Mouse (Mus musculus) common myeloid progenitor, adult 5-6 weeks (primary cell): ENCODE data around the gene Trappc2. TPM values are rescaled to one million over a fixed set of nuclear protein-coding genes. Genes with fewer than 3 reads are reported as not detected.

Experiments
- ATAC-seq: replicated peaks from 2 replicates; pipeline ENCODE4 v1.8.0; 2016; ENCODE audit warnings: low read depth, mild to moderate bottlenecking, moderate TSS enrichment, inconsistent platforms; ENCODE audit not compliant: poor library complexity, severe bottlenecking
- total RNA-seq: library from RNA; stranded (forward); fragments of 200-1000, 187-1606 nt; gene quantifications from 2 replicates; pipeline ENCODE4 v1.2.3, GENCODE M21; 2017

Gene Trappc2
- 7.9 and 13.0 TPM in 2 replicates for total RNA-seq

DNA sequence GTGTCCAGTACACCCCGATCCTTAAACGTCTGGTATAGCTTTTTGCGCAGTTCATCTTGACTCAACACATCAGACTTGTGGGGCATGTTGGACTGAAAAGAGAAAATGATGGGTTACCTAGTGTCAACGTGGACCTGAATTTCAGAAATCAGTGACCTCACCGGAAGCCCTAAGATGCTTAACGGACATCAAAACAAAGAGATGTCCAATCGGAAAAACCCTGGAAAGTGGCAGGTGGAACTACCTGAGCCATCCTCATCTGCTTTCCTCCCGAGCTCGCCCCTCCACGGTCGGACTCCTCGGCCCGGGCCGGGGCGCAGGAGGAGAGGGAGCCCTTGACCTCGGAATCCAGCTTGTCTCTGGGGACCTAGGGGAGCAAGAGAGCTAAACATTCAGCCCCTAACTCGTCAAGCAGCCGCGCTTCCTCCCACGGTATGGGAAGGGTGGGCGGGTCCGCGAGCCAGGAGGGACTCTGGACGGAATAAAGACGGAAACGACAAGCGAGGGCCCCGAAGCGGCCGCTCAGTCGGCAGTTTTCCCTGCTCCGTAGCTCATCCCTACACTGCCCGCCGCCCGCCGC, at the start of gene Trappc2:
Gene Trappc2, plus strand, starts transcription at position 539 of the 580 bp plus-strand sequence.
- ATAC-seq, result peak; percentile 27

DNA sequence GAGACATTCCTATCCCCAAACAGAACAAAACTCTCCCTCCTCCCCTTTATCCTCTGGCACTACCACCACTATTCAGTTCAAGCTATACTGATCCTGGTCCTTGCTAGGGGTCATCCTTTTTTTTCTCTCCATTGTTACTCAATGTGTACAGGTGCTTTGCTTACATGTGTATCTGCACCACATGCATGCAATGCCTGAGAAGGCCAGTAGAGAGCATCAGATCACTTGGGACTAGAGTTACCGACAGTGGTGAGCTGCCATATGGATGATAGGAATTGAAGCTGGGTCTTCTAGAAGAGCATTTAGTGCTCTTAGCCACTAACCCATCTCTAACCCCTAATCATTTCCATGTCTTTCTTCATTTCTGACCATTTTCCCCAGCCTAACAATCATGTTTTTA, 46.6 kb upstream of the Trappc2 start:
- ATAC-seq, result no peak

DNA sequence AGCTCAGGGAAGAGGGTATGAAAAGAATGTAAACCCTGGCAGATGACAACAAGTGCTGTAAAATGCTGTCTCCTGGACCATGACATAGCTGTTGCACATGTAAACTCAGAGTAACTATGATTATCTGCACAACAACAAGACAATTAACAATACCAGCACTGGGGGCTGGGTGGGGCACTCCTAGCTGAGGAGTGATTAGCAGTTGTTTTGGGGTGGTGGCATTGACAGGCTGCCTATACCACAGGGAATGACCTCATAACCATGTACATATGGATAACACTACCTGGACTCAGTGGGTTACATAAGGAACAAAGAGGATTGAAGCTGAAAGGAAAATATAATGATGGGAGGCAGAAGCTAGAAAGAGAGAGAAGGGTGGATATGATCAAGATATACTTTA, 32.5 kb upstream of the Trappc2 start:
- ATAC-seq, result no peak

DNA sequence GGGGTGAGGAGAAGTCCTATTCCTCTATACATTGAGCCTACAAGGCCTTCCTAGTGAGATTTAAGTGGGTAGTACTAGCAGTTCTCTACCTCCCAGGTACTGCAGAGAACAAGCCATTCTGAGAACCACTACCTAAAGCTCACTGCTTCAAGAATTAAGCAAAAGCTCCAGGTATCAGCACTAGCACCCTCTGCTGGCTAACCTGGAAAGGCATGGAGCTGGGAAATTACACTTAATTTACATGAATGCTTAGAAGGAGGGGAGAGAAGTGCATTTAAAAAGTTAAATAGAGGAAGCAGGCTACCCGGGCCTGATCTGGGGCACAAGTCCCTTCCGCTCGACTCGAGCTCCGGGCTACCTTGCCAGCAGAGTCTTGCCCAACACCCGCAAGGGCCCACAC, 24.2 kb upstream of the Trappc2 start:
- peak; percentile 86 for ATAC-seq

DNA sequence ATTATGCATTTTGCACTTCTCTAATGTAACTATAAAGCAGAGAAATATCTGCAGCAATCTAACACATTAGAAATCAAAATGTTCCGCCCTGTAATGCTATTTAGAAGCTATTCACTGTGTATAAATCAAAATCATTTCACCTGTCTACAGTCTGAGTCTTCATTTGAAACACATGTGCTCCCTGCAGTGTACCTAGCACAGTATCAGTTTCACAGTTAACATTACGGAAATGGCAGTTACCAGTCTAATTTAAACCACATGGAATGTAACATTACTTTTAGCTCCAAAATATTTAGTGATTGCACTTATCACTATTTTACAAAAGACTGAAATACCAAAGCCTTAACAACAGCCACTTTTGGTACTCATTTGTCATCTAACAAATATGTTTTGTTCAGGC, 5.6 kb upstream of the Trappc2 start:
- no peak for ATAC-seq

DNA sequence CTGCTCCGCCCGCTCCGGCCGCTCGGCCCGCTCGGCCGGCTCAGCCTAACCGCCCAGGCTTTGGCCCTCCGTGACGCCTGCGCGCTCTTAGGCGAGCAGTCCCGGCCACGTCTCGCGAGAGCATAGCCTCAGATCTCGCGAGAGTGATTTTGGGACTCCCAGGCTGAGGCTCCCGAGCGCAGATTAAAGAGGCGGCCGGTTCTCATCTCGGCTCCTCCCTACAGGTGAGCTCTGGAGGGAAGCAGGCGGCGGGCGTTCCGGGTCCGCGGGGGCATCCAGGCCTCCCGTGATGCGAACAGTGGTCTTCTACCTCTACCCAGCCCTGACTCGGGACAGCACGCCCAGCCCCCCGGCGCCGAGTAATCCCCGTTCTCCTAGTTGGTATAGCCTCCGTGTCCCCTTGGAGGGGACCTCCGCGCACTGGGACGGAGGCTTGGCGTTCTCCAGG, 266 bp downstream of the Trappc2 start, which contains the start of gene Ofd1:
Gene Ofd1, minus strand, starts transcription at position 89 of the 448 bp plus-strand sequence.
- peak; percentile 86 for ATAC-seq

DNA sequence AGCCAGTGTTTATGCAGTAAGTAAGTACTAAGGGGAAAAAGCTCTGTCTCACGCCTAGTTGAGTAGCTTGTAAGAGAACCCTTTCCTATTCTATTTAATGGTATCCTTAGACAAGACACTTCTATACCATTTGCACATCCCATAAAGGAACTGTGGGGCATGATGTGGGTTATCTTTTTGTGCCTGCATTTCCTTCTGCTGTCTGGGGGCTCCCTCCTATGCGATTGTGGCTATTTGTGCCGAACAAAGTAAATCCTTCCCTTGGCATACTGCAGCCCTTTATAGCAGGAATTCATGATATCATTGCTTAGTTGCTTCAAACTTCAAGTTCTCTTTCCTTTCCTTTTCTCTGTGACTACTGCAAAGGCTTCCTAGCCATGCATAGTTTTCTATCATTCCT, 4.2 kb downstream of the Trappc2 start:
- ATAC-seq, result peak; percentile 52

DNA sequence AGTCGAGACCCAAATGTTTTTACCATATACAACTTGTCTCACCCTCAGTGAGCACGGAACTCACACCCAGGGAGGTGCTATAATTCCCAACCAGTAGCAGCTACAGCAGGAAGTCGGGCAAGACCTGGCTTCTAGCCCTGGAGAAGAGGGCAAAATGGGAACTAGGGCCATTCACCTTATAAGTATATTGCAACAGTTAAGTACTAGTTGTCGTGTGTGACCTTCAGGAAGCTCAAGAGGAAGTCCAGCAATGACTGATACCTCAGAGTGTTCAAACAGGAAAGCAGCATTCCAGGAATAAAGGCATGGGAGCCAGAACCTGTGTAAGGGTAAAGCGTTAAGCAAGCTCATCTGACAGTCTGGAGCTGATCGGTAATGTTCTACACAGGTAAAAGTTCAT, 13.2 kb downstream of the Trappc2 start:
- ATAC-seq, result no peak

DNA sequence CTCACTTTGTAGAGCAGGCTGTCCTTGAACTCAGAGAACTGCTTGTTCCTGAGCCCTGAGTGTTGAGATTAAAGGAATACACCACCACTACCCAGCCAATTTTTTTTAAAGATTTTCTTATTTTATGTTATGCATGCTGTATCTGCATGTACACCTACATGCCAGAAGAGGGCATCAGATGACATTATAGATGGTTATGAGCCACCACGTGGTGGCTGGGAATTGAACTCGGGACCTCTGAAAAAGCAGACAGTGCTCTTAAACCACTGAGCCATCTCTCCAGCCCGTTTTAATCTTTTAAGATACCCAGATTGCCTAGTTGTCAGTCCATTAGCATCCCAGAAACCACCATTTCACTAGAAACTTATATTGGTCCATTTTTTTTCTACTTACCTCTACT, 14.0 kb downstream of the Trappc2 start:
- no peak for ATAC-seq

DNA sequence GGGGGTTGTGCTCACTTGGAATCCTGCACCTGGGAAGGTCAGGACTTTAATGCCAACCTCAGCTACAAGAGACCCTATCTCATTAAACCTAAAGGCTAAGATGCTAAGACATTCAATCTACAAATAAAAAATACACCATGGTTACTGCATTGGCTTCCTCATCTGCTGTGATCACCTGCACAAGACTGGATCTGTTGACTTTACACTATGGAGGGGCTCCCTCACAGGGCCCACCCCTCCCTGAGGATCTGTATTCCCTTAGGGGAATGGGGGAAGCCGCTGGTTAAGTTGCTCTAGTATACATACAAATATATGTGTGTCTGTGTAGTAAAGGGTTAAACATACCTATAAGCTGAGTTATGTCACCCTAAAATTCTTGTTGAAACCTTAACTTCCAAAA, 15.2 kb downstream of the Trappc2 start:
- ATAC-seq, result no peak

DNA sequence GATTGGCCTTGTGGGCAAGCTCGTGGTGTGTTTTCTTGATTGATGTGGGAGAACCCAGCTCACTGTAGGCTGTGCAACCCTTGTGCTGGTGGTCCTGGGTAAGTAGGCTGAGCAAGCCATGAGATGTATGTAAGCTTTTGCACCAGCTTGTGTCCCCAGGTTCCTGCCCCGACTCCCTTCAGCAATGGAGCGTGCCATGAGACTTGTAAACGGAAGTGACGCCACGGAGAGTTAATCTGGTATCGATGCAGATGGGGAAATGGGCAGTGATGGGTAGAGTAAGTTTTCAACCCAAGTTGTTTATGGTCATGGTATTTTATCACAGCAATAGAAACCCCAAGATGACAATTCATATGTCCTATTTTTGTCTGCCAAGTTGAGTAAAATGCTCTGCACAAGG, 27.9 kb downstream of the Trappc2 start:
- ATAC-seq, result 0 out of 2 replicates have a peak, but pooled peaks have one; percentile 15

DNA sequence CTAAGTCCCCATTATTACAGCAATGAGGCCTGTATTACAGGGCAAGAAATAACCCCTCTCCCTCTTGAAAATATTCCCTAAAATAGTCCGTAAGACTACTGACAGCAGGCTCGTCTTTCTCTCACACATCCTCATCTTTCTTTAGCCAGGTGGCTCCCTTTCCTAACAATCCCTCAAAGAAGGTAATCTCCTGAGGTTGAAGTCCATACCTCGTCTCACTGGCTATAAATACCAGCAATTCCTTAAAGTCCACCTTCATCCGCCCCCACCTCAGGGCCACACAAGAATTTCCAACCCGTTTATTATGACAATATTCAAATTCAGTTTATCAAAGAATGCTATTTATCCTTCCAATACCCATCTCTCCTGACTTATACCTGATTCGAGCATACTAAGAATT, 32.2 kb downstream of the Trappc2 start:
- no peak for ATAC-seq

DNA sequence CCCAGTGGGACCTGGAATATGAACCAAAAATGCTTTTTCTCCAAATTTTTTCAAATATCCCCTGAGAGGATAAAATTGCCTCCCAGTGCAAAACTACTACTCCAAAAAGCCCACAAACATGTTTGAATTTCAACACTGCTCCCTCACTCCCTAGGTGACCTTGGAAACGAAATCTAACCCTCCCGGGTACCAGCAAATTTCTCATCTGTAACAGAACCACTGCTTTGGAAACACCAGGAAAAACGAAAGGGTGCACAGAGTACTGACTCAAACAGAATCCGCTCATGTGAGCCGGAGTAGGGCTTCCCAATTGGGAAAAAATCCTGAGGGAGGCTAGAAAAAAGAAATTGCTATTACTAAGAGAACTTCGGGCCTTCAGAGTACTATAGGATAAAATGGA, 37.0 kb downstream of the Trappc2 start:
- ATAC-seq, result no peak

DNA sequence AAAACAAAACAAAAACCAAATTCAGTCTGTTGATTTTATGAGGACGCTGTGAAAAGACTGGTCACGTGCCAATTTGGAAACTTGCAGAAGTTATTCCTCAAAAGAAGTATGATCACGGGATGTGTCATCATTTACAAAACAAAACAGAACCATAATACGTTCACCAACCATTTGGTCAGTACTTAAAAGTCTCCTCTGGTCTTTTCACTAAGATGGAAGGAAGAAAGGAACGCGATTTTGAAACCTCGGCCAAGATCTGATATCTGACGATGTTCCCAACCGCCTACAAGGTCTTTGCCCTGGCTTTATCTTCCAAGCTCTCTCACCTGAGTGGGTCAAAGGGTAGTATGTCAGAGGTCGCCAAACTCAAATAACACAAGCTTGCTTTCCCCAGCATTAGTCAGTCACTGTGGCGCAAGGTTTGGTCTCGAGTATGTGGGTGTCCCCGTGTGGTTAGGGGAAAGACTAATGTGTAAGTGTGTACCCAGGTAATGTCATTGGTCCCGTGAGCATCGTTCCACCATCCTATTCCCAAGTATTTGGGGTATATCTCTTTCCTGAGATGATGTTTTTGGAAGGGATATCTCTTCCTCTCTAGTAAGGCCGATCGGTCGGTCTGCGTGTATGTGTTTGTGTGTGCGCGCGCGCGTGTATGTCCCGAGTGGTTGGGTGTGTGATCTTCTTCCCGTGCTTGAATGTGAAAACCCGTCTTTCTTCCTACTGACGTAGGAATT, 38.4 kb downstream of the Trappc2 start:
- peak; percentile 19 for ATAC-seq

DNA sequence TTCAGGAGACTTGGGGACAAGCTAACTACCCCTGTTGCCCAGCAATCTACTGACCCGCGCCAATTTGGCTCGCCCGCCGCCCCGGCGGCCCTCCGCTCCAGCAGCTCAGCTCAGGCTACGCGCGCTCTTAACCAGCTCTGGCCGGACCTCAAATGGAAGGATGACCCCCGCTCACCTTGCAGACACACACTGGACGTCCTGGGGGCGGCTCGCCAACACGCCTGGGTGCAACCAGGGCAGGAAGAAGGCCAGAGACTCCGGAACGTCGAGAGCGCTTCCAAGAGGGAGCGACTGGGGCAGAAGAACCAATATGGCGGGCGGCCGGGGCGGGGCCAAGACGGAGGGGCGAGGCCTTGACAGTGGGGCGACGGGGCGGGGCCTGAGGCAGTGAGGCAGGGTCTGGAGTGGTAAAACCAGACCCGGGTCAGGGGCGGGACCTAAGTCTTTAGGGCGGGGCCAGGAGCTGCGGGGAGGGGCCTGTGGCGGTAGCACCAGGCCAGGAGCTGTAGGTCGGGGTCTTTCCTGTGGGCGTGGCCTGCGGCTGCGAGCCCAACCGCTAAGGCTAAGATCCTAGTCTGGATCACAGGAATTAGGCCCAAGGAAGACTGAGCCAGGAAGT, 39.1 kb downstream of the Trappc2 start, which contains the start of gene Rab9:
Gene Rab9, minus strand, starts transcription at position 503 of the 619 bp plus-strand sequence.
- peak; percentile 98 for ATAC-seq

DNA sequence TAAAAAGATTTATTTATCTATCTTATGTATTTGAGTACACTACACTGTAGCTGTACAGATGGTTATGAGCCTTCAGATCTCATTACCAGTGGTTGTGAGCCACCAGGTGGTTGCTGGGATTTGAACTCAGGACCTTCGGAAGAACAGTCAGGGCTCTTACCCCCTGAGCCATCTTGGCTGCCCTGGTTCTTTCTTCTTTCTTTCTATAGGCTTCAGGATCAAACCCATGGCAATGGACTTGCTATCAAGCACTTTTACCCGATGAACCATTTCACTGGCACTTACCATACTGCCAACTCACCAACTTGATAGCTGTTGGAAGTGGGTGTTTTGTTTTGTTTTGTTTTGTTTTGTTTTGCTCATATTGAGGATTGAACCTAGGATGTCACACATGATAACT, 54.7 kb downstream of the Trappc2 start:
- no peak for ATAC-seq

DNA sequence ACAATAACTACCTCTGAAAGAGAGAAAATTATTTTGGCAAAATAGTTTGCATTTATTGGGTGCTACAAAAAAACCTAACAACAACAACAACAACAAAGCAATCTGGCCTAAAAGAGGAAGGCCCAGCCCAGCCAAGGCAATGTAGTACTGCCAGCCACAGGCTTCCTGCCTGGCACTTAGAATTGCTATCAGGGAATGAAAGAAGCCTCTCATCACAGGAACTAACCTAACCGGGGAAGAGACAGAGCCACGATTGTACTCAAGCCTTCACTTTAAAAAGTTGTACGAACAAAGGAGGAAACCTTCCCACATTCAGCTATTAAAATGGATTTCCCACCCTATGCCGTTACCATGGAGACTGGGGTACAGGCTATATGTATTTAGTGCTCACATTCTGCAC, 57.4 kb downstream of the Trappc2 start:
- peak; percentile 79 for ATAC-seq

DNA sequence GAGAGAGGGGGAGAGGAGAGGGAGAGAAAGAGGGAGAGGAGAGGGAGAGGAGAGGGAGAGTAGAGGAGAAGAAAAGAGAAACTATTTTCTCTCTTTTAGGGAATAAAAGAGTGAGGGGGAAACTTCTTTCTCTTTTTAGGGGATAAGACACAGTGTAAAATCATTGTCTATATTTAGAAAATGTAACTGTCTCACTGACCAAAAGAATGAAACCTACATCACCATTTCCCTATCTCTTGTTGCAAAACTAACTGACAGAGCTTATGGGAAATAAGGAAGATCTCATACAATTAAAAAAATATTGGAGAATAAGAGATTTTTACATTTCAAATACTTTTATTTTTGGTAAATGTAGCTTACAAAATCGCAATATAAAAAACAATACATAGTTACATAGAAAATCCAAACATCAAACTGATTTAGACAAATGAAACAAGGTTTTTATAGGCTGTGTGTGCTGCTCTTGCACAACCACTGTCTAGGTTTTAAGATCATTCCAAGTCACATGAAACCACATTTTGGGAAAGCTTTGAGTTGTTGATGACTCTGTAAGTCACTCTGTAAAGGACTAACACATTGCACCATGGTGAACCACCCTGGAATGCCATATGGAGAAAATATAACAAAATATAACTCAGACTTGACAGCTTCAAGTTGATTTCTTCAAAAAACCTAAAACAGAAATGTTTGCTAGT, 59.3 kb downstream of the Trappc2 start:
- peak; percentile 52; the same call in 1 of the 2 replicates for ATAC-seq
